Mouse (Mus musculus) urinary bladder, postnatal 4 days (tissue): Measurements from ENCODE around the gene Gm12794.
"Not testable (repeated sequence)": the region's sequence is repeated elsewhere in the genome, so short reads cannot be mapped to it uniquely, and the experiment has no call there.

Source experiments
- DNase-seq, 2 experiments: peaks; one replicate each; pipeline ENCODE4 v3.0.0; 2021 to 2022; ENCODE audit warnings: low spot score in 2 of 2

Gm12794 gene

GRCm38 (mm10) chr4:101940107-101940506, at the start of gene Gm12794:
Gm12794 (plus strand) TSS chr4:101940407.
- DNase-seq, result not testable (repeated sequence)

- DNase-seq, result no peak
These were observed 46.4 kb upstream of the Gm12794 start, which contains the start of gene C130073F10Rik for GRCm38 (mm10) chr4:101893656-101894420. C130073F10Rik (minus strand) TSS chr4:101893789.

- not testable (repeated sequence) for DNase-seq
These were observed 31.4 kb upstream of the Gm12794 start, which contains the start of gene Gm12800 for GRCm38 (mm10) chr4:101908821-101909220. Gm12800 (plus strand) TSS chr4:101909121.

GRCm38 (mm10) chr4:101980949-101981348, 40.7 kb downstream of the Gm12794 start, which contains the start of gene Gm12790:
Gm12790 (minus strand) TSS chr4:101981049.
- not testable (repeated sequence) for DNase-seq

GRCm38 (mm10) chr4:101985678-101986077, 45.5 kb downstream of the Gm12794 start:
- DNase-seq, result no peak

DNA sequence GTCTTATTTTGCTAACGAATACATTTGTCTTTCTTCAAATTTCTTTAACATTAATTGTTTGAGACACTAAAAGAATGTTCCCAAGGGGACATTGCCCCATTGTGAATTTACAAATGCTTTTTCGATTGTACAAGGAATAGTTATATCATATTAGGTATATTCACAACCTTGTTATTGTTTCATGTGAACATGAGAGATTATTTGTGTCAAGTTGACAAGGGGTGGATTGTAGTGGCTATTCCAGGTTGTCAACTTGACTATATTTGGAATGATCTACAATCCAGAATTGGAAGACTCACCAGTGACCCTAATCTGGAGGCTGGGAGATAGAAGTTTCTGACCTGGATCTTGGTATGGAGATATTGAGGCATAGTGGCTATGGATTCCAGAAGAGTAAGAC, 46.1 kb downstream of the Gm12794 start, which contains the start of gene Gm12789:
Gm12789 (plus strand) TSS at position 301 of the 400 bp plus-strand sequence.
- DNase-seq, result not testable (repeated sequence)
